Mouse (Mus musculus): ENCODE data around the gene Sox18. TPM values are rescaled to one million over a fixed set of nuclear protein-coding genes. Genes with fewer than 3 reads are reported as not detected.

The Sox18 gene
- polyA plus RNA-seq, 1 experiment from 2014 or later: 32.0 TPM

DNA sequence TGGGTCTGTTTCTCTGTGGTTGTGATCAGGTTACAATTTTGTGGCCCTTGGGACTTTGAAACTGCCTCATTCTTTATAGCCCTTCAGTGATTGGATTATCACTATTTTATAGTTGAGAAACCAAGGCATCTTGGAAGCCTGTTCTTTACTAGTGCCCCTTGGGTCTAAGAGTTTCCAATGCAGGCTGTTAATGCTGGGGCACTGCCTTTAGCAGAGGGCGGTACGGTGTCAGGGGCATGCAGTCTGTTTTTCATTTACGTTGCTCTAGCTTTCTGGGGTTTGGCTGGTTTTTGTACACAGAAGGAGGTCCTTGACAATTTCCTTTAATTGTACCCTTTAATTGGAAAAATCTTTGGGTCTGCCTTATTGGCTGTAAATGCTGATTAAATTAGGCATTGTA lies 25.8 kb downstream of the Sox18 start:
- Histone ChIP-seq H3K4me2 (no peak overlapping the region), H3K27me3 (replicated peaks) (no peaks in the 10 kb centered on the region), H3K36me3 (peaks cover 42% of the 10 kb centered on the region), H3K9me3 (no peaks in the 10 kb centered on the region), H3K9ac (no peak overlapping the region), H3K4me1 (no peaks in the 10 kb centered on the region), H3K4me3 (replicated peaks) (no peak overlapping the region), H3K27ac (no peak overlapping the region)
- ATAC-seq (ENCODE audit: insufficient read depth, low FRiP score, low read depth): no peak
- 91% methylated on average over 3 of the region's 3 CpGs for WGBS

DNA sequence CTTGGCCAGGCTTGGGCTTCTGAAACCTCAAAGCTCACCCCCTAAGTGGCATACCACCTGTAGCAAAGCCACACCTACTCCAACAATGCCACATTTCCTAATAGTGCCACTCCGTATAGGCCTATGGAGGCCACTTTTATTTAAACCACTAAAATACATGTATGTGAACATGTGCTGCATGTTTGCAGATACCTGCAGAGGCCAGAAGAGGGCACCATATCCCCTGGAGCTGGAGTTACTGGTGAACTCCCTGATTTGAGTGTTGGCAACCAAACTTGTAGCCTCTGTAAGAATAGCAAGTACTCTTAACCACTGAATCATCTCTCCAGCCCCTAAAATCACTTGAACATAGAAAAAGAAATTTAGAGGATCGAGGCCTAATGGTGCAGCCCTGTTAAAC lies 27.1 kb downstream of the Sox18 start:
- no peak overlapping the region for H3K4me3 ChIP-seq (replicated peaks)
- H3K9me3 ChIP-seq: no peaks in the 10 kb centered on the region
- WGBS: 92% methylated on average over 2 of the region's 2 CpGs
- H3K4me2 ChIP-seq: no peak overlapping the region
- no peak overlapping the region for H3K27ac ChIP-seq
- no peak for ATAC-seq (ENCODE audit: insufficient read depth, low FRiP score, low read depth)
- H3K9ac ChIP-seq: no peak overlapping the region
- H3K4me1 ChIP-seq: no peaks in the 10 kb centered on the region
- H3K27me3 ChIP-seq (replicated peaks): no peaks in the 10 kb centered on the region
- peaks cover 36% of the 10 kb centered on the region for H3K36me3 ChIP-seq

DNA sequence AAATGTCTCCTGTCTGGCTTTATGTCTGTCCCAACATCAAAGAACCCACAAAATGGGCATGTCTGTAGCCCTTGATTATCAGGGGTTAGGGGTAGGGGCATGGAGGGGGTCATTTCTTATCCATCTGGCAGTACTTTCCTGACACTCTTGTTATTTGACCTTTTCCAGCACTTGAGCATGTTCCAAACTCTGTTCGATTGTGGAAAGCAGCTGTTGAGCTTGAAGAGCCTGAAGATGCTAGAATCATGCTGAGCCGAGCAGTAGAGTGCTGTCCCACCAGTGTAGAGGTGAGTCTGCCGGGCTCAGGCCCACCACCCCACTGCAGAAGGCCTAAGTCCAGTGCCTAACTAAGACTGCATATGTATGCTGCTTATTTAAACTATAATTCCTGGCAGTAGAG lies 35.6 kb downstream of the Sox18 start:
- Histone ChIP-seq H3K4me1 (no peaks in the 10 kb centered on the region), H3K4me2 (no peak overlapping the region), H3K9me3 (no peaks in the 10 kb centered on the region), H3K9ac (no peak overlapping the region), H3K27me3 (replicated peaks) (no peaks in the 10 kb centered on the region), H3K4me3 (replicated peaks) (no peak overlapping the region), H3K36me3 (peaks cover 53% of the 10 kb centered on the region), H3K27ac (no peak overlapping the region)
- no peak for ATAC-seq (ENCODE audit: insufficient read depth, low FRiP score, low read depth)
- WGBS: 85% methylated on average over 3 of the region's 3 CpGs

- Histone ChIP-seq H3K36me3 (peaks cover 46% of the 10 kb centered on the region), H3K27ac (no peak overlapping the region)
Observed at GRCm38 (mm10) chr2:181632624-181633023, 38.8 kb downstream of the Sox18 start.

DNA sequence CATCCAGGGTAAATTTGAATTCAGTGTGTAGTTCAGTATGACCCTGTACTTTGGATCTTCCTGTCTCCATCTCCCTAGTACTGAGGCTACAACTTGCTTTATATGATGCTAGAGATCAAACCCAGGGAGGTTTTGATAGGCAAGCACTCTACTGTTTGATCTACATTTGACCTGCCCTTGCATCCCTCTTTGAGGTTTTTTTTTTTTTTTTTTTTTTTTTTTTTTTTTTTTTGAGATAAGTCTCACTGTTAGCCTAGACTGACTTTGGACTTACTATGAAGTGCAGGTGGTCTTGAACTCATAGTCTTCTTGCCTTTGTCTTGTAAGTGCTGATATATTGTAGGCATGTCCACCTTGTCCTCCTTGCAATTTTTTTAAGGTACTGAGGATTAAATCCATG lies 43.0 kb downstream of the Sox18 start:
- ATAC-seq (ENCODE audit: insufficient read depth, low FRiP score, low read depth): no peak
- Histone ChIP-seq H3K4me1 (no peaks in the 10 kb centered on the region), H3K27me3 (replicated peaks) (no peaks in the 10 kb centered on the region), H3K4me2 (no peak overlapping the region), H3K9me3 (no peaks in the 10 kb centered on the region), H3K9ac (no peak overlapping the region), H3K36me3 (peaks cover 20% of the 10 kb centered on the region), H3K27ac (no peak overlapping the region), H3K4me3 (replicated peaks) (no peak overlapping the region)

More at GRCm38 (mm10) chr2:181632624-181633023, 38.8 kb downstream of the Sox18 start:
- H3K4me3 ChIP-seq (replicated peaks): no peak overlapping the region
- H3K27me3 ChIP-seq (replicated peaks): no peaks in the 10 kb centered on the region
- no peaks in the 10 kb centered on the region for H3K4me1 ChIP-seq
- ATAC-seq (ENCODE audit: insufficient read depth, low FRiP score, low read depth): no peak
- WGBS: 97% methylated on average over 6 of the region's 6 CpGs
- H3K4me2 ChIP-seq: no peak overlapping the region
- no peak overlapping the region for H3K9ac ChIP-seq
- H3K9me3 ChIP-seq: no peaks in the 10 kb centered on the region

DNA sequence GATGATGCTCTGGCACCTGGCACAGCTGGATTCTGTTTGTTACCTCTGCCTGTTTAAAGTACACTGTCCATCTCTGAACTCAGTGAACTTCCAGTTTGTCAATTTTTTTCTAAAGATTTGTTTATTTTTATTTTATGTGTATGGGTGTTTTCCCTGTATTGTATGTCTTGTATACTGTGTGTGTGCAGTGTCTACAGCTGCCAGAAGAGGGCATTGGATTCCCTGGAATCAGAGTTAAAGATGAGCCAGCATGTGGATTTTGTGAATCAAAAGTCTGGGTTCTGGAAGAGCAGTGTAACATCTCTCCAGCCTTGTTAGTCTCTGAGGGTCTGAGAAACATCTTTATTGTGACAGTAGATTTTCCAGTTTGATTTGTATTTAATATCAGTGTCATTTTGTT lies 48.0 kb downstream of the Sox18 start:
- H3K4me2 ChIP-seq: no peak overlapping the region
- no peaks in the 10 kb centered on the region for H3K27me3 ChIP-seq (replicated peaks)
- H3K36me3 ChIP-seq: peaks cover 17% of the 10 kb centered on the region
- no peak overlapping the region for H3K4me3 ChIP-seq (replicated peaks)
- H3K9me3 ChIP-seq: no peaks in the 10 kb centered on the region
- H3K4me1 ChIP-seq: no peaks in the 10 kb centered on the region
- no peak for ATAC-seq (ENCODE audit: insufficient read depth, low FRiP score, low read depth)
- H3K9ac ChIP-seq: no peak overlapping the region
- H3K27ac ChIP-seq: no peak overlapping the region

Other genes starting within 250 kb of the Sox18 start
- 9.7 and 10.0 TPM in 2 replicates for gene Zbtb46, start 212.2 kb downstream of the Sox18 start, polyA plus RNA-seq (2015; fragmentation: Nextera tagmentation; extraction: Ambion mirVana)
- 0.17 and 0.23 TPM in 2 replicates for gene Abhd16b, start 178.4 kb downstream of the Sox18 start, polyA plus RNA-seq (2015; fragmentation: Nextera tagmentation; extraction: Ambion mirVana)
- gene Tpd52l2, start 174.5 kb downstream of the Sox18 start, polyA plus RNA-seq (2015; fragmentation: Nextera tagmentation; extraction: Ambion mirVana): 136 and 140 TPM in 2 replicates
- 76.4 and 82.1 TPM in 2 replicates for gene Dnajc5, start 151.2 kb downstream of the Sox18 start, polyA plus RNA-seq (2015; fragmentation: Nextera tagmentation; extraction: Ambion mirVana)
- 60.9 and 63.5 TPM in 2 replicates for gene Uckl1, start 86.7 kb downstream of the Sox18 start, polyA plus RNA-seq (2015; fragmentation: Nextera tagmentation; extraction: Ambion mirVana)
- gene Prpf6, start 79.8 kb downstream of the Sox18 start, polyA plus RNA-seq (2015; fragmentation: Nextera tagmentation; extraction: Ambion mirVana): 52.7 and 56.6 TPM in 2 replicates
- 48.5 and 50.8 TPM in 2 replicates for gene Zfp512b, start 78.8 kb downstream of the Sox18 start, polyA plus RNA-seq (2015; fragmentation: Nextera tagmentation; extraction: Ambion mirVana)
- 25.0 and 26.9 TPM in 2 replicates for gene Samd10, start 72.4 kb downstream of the Sox18 start, polyA plus RNA-seq (2015; fragmentation: Nextera tagmentation; extraction: Ambion mirVana)
- gene Gm29797, start 14.6 kb downstream of the Sox18 start, polyA plus RNA-seq (2015; fragmentation: Nextera tagmentation; extraction: Ambion mirVana): 0.36 and 1.2 TPM in 2 replicates
- 21.5 and 24.2 TPM in 2 replicates for gene Tcea2, start 8.7 kb upstream of the Sox18 start, polyA plus RNA-seq (2015; fragmentation: Nextera tagmentation; extraction: Ambion mirVana)
- 51.7 and 53.3 TPM in 2 replicates for gene Rgs19, start 22.3 kb upstream of the Sox18 start, polyA plus RNA-seq (2015; fragmentation: Nextera tagmentation; extraction: Ambion mirVana)
- not detected in 2 replicates for gene Lkaaear1, start 26.8 kb upstream of the Sox18 start, polyA plus RNA-seq (2015; fragmentation: Nextera tagmentation; extraction: Ambion mirVana)
- gene Oprl1, start 43.4 kb upstream of the Sox18 start, polyA plus RNA-seq (2015; fragmentation: Nextera tagmentation; extraction: Ambion mirVana): 1.3 and 2.3 TPM in 2 replicates
- gene Myt1, start 91.7 kb upstream of the Sox18 start, polyA plus RNA-seq (2015; fragmentation: Nextera tagmentation; extraction: Ambion mirVana): 2.4 and 2.9 TPM in 2 replicates
- gene Pcmtd2, start 166.2 kb upstream of the Sox18 start, polyA plus RNA-seq (2015; fragmentation: Nextera tagmentation; extraction: Ambion mirVana): 28.0 and 29.3 TPM in 2 replicates
- gene Polr3k, start 192.7 kb upstream of the Sox18 start, polyA plus RNA-seq (2015; fragmentation: Nextera tagmentation; extraction: Ambion mirVana): 82.0 and 89.3 TPM in 2 replicates